Comparison of ENCODE assay signal across 13 mouse cellular contexts in the genomic region with DNA sequence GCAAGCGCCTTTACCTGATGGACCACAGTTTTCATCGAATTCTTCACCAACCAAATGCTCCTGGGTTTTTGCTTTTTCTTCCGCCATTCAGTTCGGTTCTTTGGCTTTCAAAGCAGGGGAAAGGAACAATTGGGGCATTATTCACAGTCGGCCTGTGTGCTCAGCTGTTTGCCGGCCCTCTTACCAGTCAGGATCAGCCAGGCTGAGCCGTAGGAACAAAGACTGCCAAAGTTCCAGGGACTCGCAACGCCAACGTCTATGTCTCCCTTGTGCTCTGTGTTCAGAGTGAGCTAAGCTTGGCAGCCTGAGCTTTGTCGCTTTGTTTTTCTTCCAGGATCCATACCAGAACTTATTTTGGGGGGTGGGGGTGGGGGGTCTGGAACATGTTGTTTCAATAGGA. TPM values are rescaled to one million over a fixed set of nuclear protein-coding genes. Genes with fewer than 3 reads are reported as not detected.
DNase-seq lines count a peak whose midpoint lies in the region; ATAC-seq and TF ChIP-seq lines count a peak whose summit lies in the region.
"Had no signal": no experiment of that assay in that cellular context is flagged by ENCODE, and none has a peak within 500 bp of the region (broad histone marks: within the 10 kb centered on the region; RNA-seq: fewer than 3 reads in every experiment).

No protein-coding gene starts in this region.

- no peak overlapping the region for H3K9ac ChIP-seq in neural tube, embryonic 13.5 days
- H3K9ac ChIP-seq in neural tube, embryonic 15.5 days (replicated peaks): no peak overlapping the region
- no peak overlapping the region for H3K9ac ChIP-seq in hindbrain, postnatal 0 days (replicated peaks; ENCODE audit: low read length)
- H3K9ac ChIP-seq in midbrain, embryonic 13.5 days (replicated peaks): no peak overlapping the region
- no peak overlapping the region for H3K9ac ChIP-seq in liver, embryonic 12.5 days
- H3K9ac ChIP-seq: heart, embryonic 15.5 days; liver, embryonic 13.5 days had no signal

- peak overlapping the region; percentile 54; the same call in 1 of the 2 replicates for H3K27ac ChIP-seq in neural tube, embryonic 13.5 days (replicated peaks)
- H3K27ac ChIP-seq in neural tube, embryonic 15.5 days (replicated peaks): no peak overlapping the region
- H3K27ac ChIP-seq in hindbrain, postnatal 0 days: no peak overlapping the region
- H3K27ac ChIP-seq in midbrain, embryonic 13.5 days: peak overlapping the region; percentile 44; the same call in 1 of the 2 replicates
- no peak overlapping the region for H3K27ac ChIP-seq in liver, embryonic 12.5 days
- H3K27ac ChIP-seq: gastrocnemius, adult 2 months; heart, embryonic 15.5 days; liver, embryonic 13.5 days had no signal

- no peaks in the 10 kb centered on the region for H3K9me3 ChIP-seq in neural tube, embryonic 13.5 days
- H3K9me3 ChIP-seq in neural tube, embryonic 15.5 days (replicated peaks): no peaks in the 10 kb centered on the region
- no peaks in the 10 kb centered on the region for H3K9me3 ChIP-seq in hindbrain, postnatal 0 days (ENCODE audit: low read length)
- H3K9me3 ChIP-seq in midbrain, embryonic 13.5 days: 0 out of 2 replicates have a peak, but pooled peaks cover 3% of the 10 kb centered on the region
- no peaks in the 10 kb centered on the region for H3K9me3 ChIP-seq in liver, embryonic 12.5 days (replicated peaks)
- H3K9me3 ChIP-seq: heart, embryonic 15.5 days; liver, embryonic 13.5 days had no signal

- DNase-seq in embryo, embryonic 10 days (ENCODE audit: low spot score): peak; percentile 43
- DNase-seq in embryo, embryonic 9.5 days (ENCODE audit: extremely low spot score): no peak
- peak; percentile 51 for DNase-seq in hindbrain, postnatal 0 days (ENCODE audit: low spot score)
- no peak for DNase-seq in ovary, postnatal 36 days (ENCODE audit: low spot score)
- DNase-seq: adrenal gland, postnatal 10 days; gastrocnemius, adult 2 months; kidney, adult 2 months; liver, embryonic 13.5 days had no signal

- H3K36me3 ChIP-seq in neural tube, embryonic 13.5 days: no peaks in the 10 kb centered on the region
- H3K36me3 ChIP-seq in neural tube, embryonic 15.5 days: no peaks in the 10 kb centered on the region
- H3K36me3 ChIP-seq in hindbrain, postnatal 0 days (ENCODE audit: insufficient read depth, low read length): no peaks in the 10 kb centered on the region
- no peaks in the 10 kb centered on the region for H3K36me3 ChIP-seq in midbrain, embryonic 13.5 days
- no peaks in the 10 kb centered on the region for H3K36me3 ChIP-seq in liver, embryonic 12.5 days
- H3K36me3 ChIP-seq: heart, embryonic 15.5 days; liver, embryonic 13.5 days had no signal

- WGBS in neural tube, embryonic 13.5 days: 28% methylated on average over 11 of the region's 11 CpGs
- WGBS in neural tube, embryonic 15.5 days: 33% methylated on average over 11 of the region's 11 CpGs
- WGBS in hindbrain, postnatal 0 days: 36% methylated on average over 11 of the region's 11 CpGs
- WGBS in midbrain, embryonic 13.5 days: 16% methylated on average over 11 of the region's 11 CpGs
- WGBS in liver, embryonic 12.5 days (ENCODE audit: insufficient replicate concordance): 81% methylated on average over 11 of the region's 11 CpGs

- ATAC-seq in neural tube, embryonic 13.5 days (ENCODE audit: low read depth): no peak
- no peak for ATAC-seq in neural tube, embryonic 15.5 days (ENCODE audit: low FRiP score)
- peak; percentile 71 for ATAC-seq in hindbrain, postnatal 0 days
- 0 out of 2 replicates have a peak, but pooled peaks have one; percentile 49 for ATAC-seq in midbrain, embryonic 13.5 days
- ATAC-seq in liver, embryonic 12.5 days: no peak

- no peak overlapping the region for H3K4me2 ChIP-seq in neural tube, embryonic 13.5 days
- no peak overlapping the region for H3K4me2 ChIP-seq in neural tube, embryonic 15.5 days
- H3K4me2 ChIP-seq in hindbrain, postnatal 0 days (ENCODE audit: low read depth, low read length): no peak overlapping the region
- H3K4me2 ChIP-seq in midbrain, embryonic 13.5 days (replicated peaks): no peak overlapping the region
- no peak overlapping the region for H3K4me2 ChIP-seq in liver, embryonic 12.5 days
- H3K4me2 ChIP-seq: heart, embryonic 15.5 days; liver, embryonic 13.5 days had no signal

- no peaks in the 10 kb centered on the region for H3K27me3 ChIP-seq in neural tube, embryonic 13.5 days
- H3K27me3 ChIP-seq in neural tube, embryonic 15.5 days (replicated peaks): no peaks in the 10 kb centered on the region
- H3K27me3 ChIP-seq in hindbrain, postnatal 0 days (ENCODE audit: insufficient read depth, low read length): no peaks in the 10 kb centered on the region
- no peaks in the 10 kb centered on the region for H3K27me3 ChIP-seq in midbrain, embryonic 13.5 days
- peaks cover 20% of the 10 kb centered on the region for H3K27me3 ChIP-seq in liver, embryonic 12.5 days (replicated peaks)

- H3K4me1 ChIP-seq in neural tube, embryonic 13.5 days (replicated peaks): peaks cover 27% of the 10 kb centered on the region
- peaks cover 26% of the 10 kb centered on the region for H3K4me1 ChIP-seq in neural tube, embryonic 15.5 days
- H3K4me1 ChIP-seq in hindbrain, postnatal 0 days (ENCODE audit: insufficient read depth, low read length): no peaks in the 10 kb centered on the region
- H3K4me1 ChIP-seq in midbrain, embryonic 13.5 days (replicated peaks): peaks cover 12% of the 10 kb centered on the region
- H3K4me1 ChIP-seq in liver, embryonic 12.5 days: peaks cover 3% of the 10 kb centered on the region; the same call in 1 of the 2 replicates
- H3K4me1 ChIP-seq: liver, embryonic 13.5 days had no signal

- TF ChIP-seq CTCF in hindbrain, postnatal 0 days (IDR thresholded peaks at IDR 0.05; ENCODE audit: low read depth): no peak

- no peak overlapping the region for H3K4me3 ChIP-seq in neural tube, embryonic 13.5 days
- no peak overlapping the region for H3K4me3 ChIP-seq in neural tube, embryonic 15.5 days (replicated peaks)
- no peak overlapping the region for H3K4me3 ChIP-seq in hindbrain, postnatal 0 days (ENCODE audit: low read length)
- no peak overlapping the region for H3K4me3 ChIP-seq in midbrain, embryonic 13.5 days (replicated peaks)
- no peak overlapping the region for H3K4me3 ChIP-seq in liver, embryonic 12.5 days
- H3K4me3 ChIP-seq: gastrocnemius, adult 2 months; heart, embryonic 15.5 days; liver, embryonic 13.5 days had no signal

RNA-seq across cellular contexts. Expression of a gene that starts 28.9 kb away (rescaled TPM):
- polyA plus RNA-seq in neural tube, embryonic 13.5 days (2015; fragmentation: Nextera tagmentation; extraction: Ambion mirVana): 60.5 and 67.6 TPM in 2 replicates
- 49.5 and 52.2 TPM in 2 replicates for polyA plus RNA-seq in neural tube, embryonic 15.5 days (2015; fragmentation: Nextera tagmentation; extraction: Ambion mirVana)
- total RNA-seq in hindbrain, postnatal 0 days (2014; rRNA removed): 134 and 142 TPM in 2 replicates
- polyA plus RNA-seq in hindbrain, postnatal 0 days (2015; fragmentation: Nextera tagmentation; extraction: Ambion mirVana): 55.4 and 64.1 TPM in 2 replicates
- polyA plus RNA-seq in midbrain, embryonic 13.5 days (2015; fragmentation: Nextera tagmentation; extraction: Ambion mirVana): 68.1 and 73.0 TPM in 2 replicates
- polyA plus RNA-seq in liver, embryonic 12.5 days (2016; fragmentation: Nextera tagmentation; extraction: Ambion mirVana): 21.3 and 21.6 TPM in 2 replicates

Comparison
In these comparisons a context has a peak if more than half of its experiments do, and no peak if none do; other contexts are left out.
1. DNase-seq: peak in embryo, embryonic 10 days (single experiment) and hindbrain, postnatal 0 days (single experiment); none in embryo, embryonic 9.5 days (single experiment) and ovary, postnatal 36 days (single experiment).
2. H3K27ac ChIP-seq: peak in neural tube, embryonic 13.5 days (single experiment) and midbrain, embryonic 13.5 days (single experiment); none in neural tube, embryonic 15.5 days (single experiment), hindbrain, postnatal 0 days (single experiment) and liver, embryonic 12.5 days (single experiment).
3. ATAC-seq: peak in hindbrain, postnatal 0 days (single experiment) and midbrain, embryonic 13.5 days (single experiment); none in neural tube, embryonic 13.5 days (single experiment), neural tube, embryonic 15.5 days (single experiment) and liver, embryonic 12.5 days (single experiment).